ENCODE assay signal across 24 mouse cellular contexts in the genomic region with DNA sequence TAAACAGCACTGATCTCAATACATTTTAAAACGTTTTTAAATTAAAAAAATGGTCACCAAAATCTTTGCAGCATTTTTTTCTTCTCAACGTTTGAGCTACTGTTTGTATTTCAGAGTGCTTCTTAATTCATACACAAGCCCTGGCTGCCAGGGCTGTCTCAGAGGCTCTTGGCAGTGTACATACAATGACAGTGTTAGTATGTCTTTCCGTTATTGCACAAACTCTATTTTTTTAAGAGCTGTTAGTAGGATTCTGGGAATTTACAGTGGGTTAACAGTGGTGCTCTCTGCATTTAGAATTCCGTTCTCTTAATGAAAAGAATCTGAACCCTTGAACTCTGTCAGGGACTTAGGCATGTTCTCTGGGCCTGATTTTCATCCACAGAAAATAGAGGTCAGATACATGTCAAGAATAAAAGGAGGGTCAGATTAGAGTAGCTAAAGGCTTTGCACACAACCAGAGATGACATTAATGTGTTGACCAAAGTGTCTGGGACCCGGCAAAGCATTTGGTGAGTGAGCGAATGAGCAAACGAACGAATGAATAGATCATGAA.
DNase-seq lines count a peak whose midpoint lies in the region; ATAC-seq and TF ChIP-seq lines count a peak whose summit lies in the region.
"Had no signal": no experiment of that assay in that cellular context is flagged by ENCODE, and none has a peak within 500 bp of the region (broad histone marks: within the 10 kb centered on the region; RNA-seq: fewer than 3 reads in every experiment).

No protein-coding gene starts in this region.

- no peaks in the 10 kb centered on the region for H3K4me1 ChIP-seq in kidney, postnatal 0 days (replicated peaks; ENCODE audit: insufficient read depth, low read length)
- H3K4me1 ChIP-seq in lung, postnatal 0 days (ENCODE audit: insufficient read depth, low read depth, low read length) = no peaks in the 10 kb centered on the region
- H3K4me1 ChIP-seq: forebrain, embryonic 15.5 days; hindbrain, embryonic 12.5 days; limb, embryonic 13.5 days; neural tube, embryonic 13.5 days had no signal

- no peak overlapping the region for H3K4me3 ChIP-seq in kidney, postnatal 0 days (replicated peaks; ENCODE audit: low read depth, low read length)
- no peak overlapping the region for H3K4me3 ChIP-seq in lung, postnatal 0 days (ENCODE audit: low read depth, low read length)
- H3K4me3 ChIP-seq: forebrain, embryonic 15.5 days; gastrocnemius, adult 2 months; hindbrain, embryonic 12.5 days; limb, embryonic 13.5 days; neural tube, embryonic 13.5 days had no signal

- TF ChIP-seq CTCF in kidney, postnatal 0 days (IDR thresholded peaks at IDR 0.05; ENCODE audit: low read depth) = no peak
- TF ChIP-seq CTCF in lung, postnatal 0 days (IDR thresholded peaks at IDR 0.05) = no peak

- 53% methylated on average over 8 of the region's 8 CpGs for WGBS in kidney, postnatal 0 days
- 38% methylated on average over 8 of the region's 8 CpGs for WGBS in lung, postnatal 0 days

- TF ChIP-seq EP300 in lung, postnatal 0 days (IDR thresholded peaks at IDR 0.05) = peak; percentile 57

- no peaks in the 10 kb centered on the region for H3K9me3 ChIP-seq in kidney, postnatal 0 days (replicated peaks; ENCODE audit: low read length)
- H3K9me3 ChIP-seq in lung, postnatal 0 days (ENCODE audit: low read length) = no peaks in the 10 kb centered on the region
- H3K9me3 ChIP-seq: forebrain, embryonic 15.5 days; hindbrain, embryonic 12.5 days; limb, embryonic 13.5 days; neural tube, embryonic 13.5 days had no signal

- no peak overlapping the region for H3K9ac ChIP-seq in kidney, postnatal 0 days (ENCODE audit: low read depth, low read length)
- no peak overlapping the region for H3K9ac ChIP-seq in lung, postnatal 0 days (replicated peaks; ENCODE audit: low read depth)
- H3K9ac ChIP-seq: forebrain, embryonic 15.5 days; hindbrain, embryonic 12.5 days; limb, embryonic 13.5 days; neural tube, embryonic 13.5 days had no signal

- no peaks in the 10 kb centered on the region for H3K27me3 ChIP-seq in kidney, postnatal 0 days (ENCODE audit: insufficient read depth, low read length)
- no peaks in the 10 kb centered on the region for H3K27me3 ChIP-seq in lung, postnatal 0 days (replicated peaks; ENCODE audit: insufficient read depth, low read length)
- H3K27me3 ChIP-seq: forebrain, embryonic 15.5 days; hindbrain, embryonic 12.5 days; limb, embryonic 13.5 days; neural tube, embryonic 13.5 days had no signal

- no peak overlapping the region for H3K27ac ChIP-seq in kidney, postnatal 0 days
- H3K27ac ChIP-seq in lung, postnatal 0 days (ENCODE audit: low read length) = no peak overlapping the region
- H3K27ac ChIP-seq: forebrain, embryonic 15.5 days; gastrocnemius, adult 2 months; hindbrain, embryonic 12.5 days; limb, embryonic 13.5 days; neural tube, embryonic 13.5 days had no signal

- DNase-seq in kidney, postnatal 0 days (ENCODE audit: low spot score) = peak; percentile 84
- no peak for DNase-seq in kidney, adult 18-20 months
- DNase-seq in lung, postnatal 0 days (ENCODE audit: low spot score) = peak; percentile 83
- no peak for DNase-seq in lung, postnatal 10 days
- DNase-seq in adipocyte (ENCODE audit: low spot score) = peak; percentile 43
- peak; percentile 15 for DNase-seq in fibroblast of lung, adult 2 months (ENCODE audit: low read depth)
- DNase-seq: adrenal gland, adult 8-10 months; B cell, adult 2 months; cerebellum, adult 11 months; cerebellum, adult 9-10 months; cerebellum, postnatal 36 days; gastrocnemius, adult 2 months; gastrocnemius, postnatal 36 days; heart, adult 18-20 months; heart, postnatal 36 days; right cerebral cortex, postnatal 4 days had no signal

- H3K4me2 ChIP-seq in kidney, postnatal 0 days (ENCODE audit: low read length) = no peak overlapping the region
- no peak overlapping the region for H3K4me2 ChIP-seq in lung, postnatal 0 days (replicated peaks; ENCODE audit: low read depth, low read length)
- H3K4me2 ChIP-seq: forebrain, embryonic 15.5 days; heart, embryonic 11.5 days; hindbrain, embryonic 12.5 days; limb, embryonic 13.5 days; liver, embryonic 11.5 days; neural tube, embryonic 13.5 days had no signal

- ATAC-seq in kidney, postnatal 0 days (replicated peaks; ENCODE audit: low FRiP score, low read depth) = no peak
- ATAC-seq in lung, postnatal 0 days = peak; percentile 75
- ATAC-seq: activated CD4-positive, CD25-positive, alpha-beta regulatory T cell, adult 4 months; forebrain, embryonic 15.5 days; intestine, embryonic 16.5 days had no signal

- no peaks in the 10 kb centered on the region for H3K36me3 ChIP-seq in kidney, postnatal 0 days (ENCODE audit: insufficient read depth, low read length)
- no peaks in the 10 kb centered on the region for H3K36me3 ChIP-seq in lung, postnatal 0 days (ENCODE audit: insufficient read depth, low read length)
- H3K36me3 ChIP-seq: forebrain, embryonic 15.5 days; hindbrain, embryonic 12.5 days; limb, embryonic 13.5 days; neural tube, embryonic 13.5 days had no signal

Comparison
In these comparisons a context has a peak if more than half of its experiments do, and no peak if none do; other contexts are left out.
1. DNase-seq: peak in kidney, postnatal 0 days (single experiment), lung, postnatal 0 days (single experiment), adipocyte (single experiment) and fibroblast of lung, adult 2 months (single experiment); none in kidney, adult 18-20 months (single experiment) and lung, postnatal 10 days (single experiment).